Mouse (Mus musculus) spleen, postnatal 14 days (tissue): ENCODE data around the gene Zfp768.
"Not testable (repeated sequence)": the region's sequence is repeated elsewhere in the genome, so short reads cannot be mapped to it uniquely, and the experiment has no call there.

Source experiments
- DNase-seq, 2 experiments: peaks; one replicate each; pipeline ENCODE4 v3.0.0; 2021 to 2022; ENCODE audit warnings: low spot score in 2 of 2

Gene Zfp768

DNA sequence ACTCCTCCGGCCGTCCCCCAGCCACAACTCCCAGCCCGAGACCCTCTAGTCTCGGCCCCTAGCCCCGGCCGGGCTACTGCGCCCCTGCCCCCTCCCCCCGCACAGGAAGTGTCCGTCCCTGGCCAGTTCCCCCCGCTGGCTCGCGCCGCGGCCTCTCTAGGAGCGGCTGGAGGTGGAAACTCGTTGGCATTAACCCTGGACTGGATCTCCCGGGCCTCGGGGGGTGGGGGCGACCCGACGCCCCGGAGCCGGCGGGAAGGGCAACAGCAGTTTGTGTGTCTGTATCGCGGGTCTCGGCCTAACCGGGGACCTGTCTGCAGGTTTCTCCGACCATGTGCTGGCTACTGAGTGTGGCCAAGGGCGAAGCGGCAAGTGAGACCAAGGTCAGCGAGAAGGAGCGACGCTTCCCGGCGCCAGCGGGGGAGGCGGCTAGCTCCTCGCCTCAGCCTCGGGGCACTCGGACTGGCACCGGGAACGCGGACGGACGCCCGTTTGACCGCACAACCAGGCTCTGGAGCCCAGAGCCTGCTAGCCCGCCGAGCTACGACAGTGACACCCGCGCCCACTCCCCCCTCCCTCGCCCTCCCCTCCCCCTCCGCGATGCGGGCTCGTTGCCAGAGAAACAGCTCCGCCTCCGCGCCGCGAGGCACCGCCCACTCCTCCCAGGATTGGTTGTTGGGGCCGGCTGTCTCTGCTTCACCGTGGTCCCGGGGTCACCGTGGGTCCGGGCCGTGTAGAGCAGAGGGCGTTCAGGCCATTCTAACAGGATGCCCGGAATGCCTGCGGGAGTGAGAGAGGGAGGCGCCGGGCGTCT is at the start of gene Zfp768:
Gene Zfp768, minus strand, starts transcription at position 78 of the 814 bp plus-strand sequence.
- DNase-seq, result peak; percentile 81 to 82

DNA sequence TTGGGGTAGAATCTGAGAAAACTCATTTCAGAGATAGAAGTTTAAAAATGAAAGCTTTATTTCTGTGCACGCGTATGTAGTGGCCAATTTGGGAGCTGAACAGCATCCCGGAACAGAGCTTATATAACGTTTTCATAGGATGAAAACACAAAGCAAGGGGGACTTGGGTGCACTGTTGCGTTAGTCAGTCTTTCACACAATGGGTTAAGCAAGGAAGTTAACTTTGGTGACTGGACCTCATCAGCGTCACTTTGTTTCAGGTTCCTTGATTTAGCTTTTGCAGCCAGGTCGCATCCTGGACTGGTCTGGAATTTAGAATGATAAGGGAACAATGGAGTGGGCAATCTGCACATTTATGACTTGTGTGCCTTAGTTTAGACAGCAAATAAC is 48.5 kb upstream of the Zfp768 start:
- no peak for DNase-seq

DNA sequence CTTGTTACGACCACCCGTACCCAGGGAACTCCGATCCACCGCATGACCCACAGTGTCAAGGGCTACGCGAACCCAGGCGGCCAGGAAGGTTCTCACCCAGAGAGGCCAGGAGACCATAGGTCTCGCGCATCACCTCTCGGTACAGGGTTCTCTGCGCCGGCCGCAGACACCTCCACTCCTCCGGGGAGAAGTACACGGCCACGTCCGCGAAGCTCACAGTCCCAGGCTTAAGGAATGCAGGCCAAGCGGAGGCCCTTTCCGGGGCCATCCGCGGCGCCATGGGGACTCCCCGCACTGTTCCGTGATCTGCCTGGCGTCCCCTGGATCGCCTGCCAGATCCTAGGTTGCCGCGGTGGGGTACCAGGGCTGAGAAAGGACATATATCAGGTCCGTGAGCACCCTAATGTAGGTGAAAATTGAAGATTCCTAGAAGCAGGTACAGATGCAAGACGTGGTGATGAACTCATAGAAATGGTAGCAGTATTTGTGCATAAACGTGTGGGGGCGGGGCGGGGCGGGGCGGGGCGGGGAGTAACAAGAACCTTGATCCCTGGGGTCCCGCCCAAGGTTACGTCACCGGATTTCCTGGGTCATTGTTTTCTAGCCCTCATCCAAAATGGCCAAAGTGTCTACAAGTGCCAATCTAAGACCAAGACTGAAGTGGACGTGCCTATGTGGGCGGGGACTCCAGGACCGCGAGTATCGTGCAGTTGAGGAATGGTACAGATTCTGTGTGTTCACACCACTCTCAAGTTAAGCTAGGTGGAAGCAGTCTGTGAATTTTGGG is 48.0 kb upstream of the Zfp768 start, which contains the start of gene E430018J23Rik:
Gene E430018J23Rik, minus strand, starts transcription at position 473 of the 787 bp plus-strand sequence.
- peak; percentile 76 to 87 for DNase-seq

DNA sequence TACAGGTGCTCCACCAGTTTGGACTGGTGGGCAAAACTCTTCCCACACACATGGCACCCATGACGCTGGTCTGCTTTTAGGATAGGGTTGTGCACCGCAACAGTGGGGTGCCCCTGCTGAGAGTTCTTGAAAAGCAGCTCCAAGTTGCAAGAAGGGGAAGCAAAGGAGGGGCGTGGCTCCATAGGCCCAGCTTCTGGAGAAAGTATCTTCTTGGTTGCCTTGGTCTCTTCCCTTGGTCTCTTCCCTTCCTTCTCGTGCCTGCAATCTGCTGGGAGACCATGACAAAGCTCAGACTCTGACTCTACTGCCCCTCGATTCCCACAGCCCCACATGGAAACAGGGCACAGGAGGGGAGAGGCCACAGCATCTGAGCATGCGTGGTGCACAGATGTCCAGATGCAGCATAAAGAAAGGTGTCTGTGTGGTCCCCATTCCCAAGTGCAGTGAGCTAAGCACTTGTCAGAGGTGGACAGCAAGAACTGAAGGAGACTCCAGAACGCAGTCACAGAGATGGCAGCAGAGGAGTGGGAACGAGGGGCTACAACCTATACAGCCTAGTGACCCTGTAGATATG is 46.9 kb upstream of the Zfp768 start:
- DNase-seq, result no peak

DNA sequence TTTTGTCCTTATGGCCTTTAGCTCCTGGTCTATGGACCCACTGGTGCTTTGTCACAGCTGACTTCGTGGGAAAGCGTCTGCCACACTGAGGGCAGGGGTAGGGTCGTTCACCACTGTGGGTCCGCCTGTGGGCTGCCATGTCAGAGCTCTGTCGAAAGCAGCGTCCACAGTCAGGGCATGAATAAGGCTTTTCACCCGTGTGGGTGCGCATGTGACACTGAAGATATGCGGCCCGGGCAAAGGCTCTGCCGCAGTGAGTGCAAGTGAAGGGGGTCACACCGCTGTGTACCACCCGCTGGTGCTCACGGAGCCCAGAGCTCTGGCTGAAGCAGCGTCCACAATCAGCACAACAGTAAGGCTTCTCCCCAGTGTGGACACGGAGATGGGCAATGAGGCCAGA is 46.1 kb upstream of the Zfp768 start:
- DNase-seq, result no peak

DNA sequence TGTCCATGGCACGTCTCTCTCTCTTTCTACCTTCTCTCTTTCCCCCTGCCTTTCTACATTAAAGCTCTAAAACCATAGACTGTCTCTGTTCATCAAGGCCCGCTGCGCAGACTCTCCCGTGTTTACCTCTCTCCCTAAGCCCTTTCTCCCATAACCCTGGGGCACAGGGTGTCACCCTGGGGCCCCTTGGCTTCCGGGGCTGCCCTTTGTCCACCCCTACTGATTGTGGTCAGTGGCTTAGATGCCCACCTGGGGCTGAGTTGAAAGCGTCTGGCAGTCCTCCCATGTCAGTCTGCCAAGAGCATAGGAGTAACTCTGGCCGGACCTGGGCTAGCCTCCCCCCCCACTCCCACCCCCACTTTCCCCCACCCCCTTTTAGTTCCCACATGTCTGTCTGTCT is 44.9 kb upstream of the Zfp768 start:
- DNase-seq, result no peak

DNA sequence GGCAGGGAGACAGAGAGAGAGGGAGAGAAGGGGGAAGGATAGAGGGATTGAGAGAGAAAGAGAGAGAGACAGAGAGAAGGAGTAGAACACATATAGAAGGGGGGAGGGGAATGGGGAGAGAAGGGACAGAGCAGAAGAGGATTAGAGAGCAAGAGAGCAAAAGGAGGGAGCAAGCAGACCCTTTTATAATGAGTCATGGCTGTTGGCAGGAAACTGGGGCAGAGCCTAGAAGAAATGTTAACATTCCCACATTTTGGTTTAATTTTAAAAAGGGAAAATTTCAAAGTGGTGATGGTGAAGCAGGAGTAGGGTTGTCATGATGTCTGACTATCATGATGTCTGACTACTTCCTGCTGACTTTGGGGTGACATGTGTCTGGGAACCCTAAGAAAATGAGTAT is 42.8 kb upstream of the Zfp768 start:
- DNase-seq, result not testable (repeated sequence)

DNA sequence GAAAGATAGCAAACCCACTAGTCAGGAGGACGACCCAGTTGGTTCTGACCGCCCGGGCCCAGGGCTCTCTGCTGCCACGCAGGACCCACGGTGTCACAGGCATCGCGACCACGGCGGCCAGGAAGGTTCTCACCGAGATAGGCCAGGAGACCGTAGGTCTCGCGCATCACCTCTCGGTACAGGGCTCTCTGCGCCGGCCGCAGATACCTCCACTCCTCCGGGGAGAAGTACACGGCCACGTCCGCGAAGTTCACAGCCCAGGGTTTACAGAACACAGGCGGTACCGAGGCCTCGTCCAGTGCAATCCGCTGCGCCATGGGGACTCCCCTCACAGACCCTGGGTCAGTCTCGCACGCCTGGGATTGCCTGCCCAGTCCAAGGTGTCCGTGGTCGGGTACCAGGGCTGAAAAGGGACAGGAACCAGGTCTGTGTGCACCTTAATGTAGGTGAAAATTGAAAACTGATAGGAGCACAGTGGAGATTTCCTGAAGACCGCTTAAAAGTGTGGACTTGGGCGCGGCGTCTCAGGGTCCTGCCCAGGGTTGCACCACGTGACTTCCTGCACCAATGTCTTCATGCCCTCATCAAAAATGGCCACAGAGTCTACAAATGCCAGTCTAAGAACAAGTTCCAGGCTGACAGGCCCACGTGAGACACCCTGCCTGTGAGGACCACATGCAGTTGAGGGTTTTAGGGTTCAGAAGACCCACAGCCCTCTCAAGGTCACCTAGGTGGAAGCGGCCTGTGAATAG is 41.4 kb upstream of the Zfp768 start, which contains the start of gene 9130019O22Rik:
Gene 9130019O22Rik, minus strand, starts transcription at position 526 of the 752 bp plus-strand sequence.
- DNase-seq, result peak; percentile 77 to 87

DNA sequence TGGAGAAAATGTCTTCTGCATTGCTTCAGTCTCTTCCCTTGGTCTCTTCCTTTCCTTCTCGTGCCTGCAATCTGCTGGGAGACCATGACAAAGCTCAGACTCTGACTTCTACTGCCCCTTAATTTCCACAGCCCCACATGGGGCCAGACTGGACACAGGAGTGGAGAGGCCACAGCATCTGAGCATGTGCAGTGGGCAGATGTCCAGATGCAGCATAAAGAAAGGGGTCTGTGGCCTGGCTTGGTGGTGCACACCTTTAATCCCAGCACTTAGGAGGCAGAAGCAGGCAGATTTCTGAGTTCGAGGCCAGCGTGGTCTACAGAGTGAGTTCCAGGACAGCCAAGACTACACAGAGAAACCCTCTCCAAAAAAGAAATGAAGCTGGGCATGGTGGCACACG is 40.2 kb upstream of the Zfp768 start:
- DNase-seq, result not testable (repeated sequence)

DNA sequence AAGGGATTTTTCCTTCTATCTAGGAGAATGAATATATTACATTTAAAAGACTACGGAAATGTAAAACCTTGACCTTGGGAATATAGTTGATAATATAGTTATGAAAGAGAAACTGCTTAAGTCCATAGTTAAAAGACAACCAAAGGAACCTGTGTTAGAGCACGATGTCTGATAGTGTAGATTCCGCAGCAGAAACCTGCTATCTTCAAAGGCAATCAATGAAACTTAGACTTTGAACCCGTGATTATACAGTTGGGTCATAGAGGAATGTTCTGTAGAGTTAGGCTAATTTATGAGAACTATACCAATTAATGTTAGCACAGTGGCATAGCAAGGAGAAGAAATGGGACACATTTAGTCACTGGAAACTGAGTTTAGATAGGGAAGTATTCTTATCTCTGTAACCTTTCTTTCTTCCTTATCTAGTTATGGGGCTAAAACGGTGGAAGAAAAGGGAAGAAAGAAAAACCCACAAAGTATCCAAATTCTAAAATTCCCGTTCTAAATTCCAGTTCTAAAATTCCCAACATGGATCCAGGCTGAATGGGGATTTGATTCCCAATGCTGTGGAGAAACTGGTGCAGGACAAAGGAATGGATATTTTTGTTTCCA is 33.0 kb upstream of the Zfp768 start:
- DNase-seq, result no peak

DNA sequence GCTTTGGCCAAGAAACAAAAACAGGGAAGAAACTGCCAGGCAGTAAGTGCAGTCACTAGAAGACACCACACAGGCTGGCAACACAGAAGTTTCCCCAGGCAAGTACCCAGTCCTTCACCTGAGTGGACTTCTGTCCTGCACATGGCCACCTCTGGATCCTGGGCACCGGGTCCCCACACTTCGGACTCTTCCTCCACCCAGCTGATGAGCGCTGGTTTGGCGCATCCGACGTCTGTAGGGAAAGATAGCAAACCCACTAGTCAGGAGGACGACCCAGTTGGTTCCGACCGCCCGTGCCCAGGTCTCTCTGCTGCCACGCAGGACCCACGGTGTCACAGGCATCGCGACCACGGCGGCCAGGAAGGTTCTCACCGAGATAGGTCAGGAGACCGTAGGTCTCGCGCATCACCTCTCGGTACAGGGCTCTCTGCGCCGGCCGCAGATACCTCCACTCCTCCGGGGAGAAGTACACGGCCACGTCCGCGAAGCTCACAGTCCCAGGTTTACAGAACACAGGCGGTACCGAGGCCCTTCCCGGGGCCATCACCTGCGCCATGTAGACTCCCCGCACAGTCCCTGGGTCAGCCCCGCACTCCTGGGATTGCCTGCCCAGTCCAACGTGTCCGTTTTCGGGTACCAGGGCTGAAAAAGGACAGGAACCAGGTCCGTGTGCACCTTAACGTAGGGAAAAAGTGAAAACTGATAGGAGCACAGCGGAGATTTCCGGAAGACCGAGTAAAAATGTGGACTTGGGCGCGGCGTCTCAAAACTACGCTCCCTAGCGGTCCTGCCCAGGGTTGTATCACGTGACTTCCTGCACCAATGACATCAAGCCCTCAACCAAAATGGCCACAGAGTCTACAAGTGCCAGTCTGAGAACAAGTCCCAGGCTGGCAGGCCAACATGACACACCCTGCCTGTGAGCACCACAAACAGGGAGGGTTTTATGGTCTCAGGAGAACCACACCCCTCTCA is 30.2 kb upstream of the Zfp768 start, which contains the start of gene Zfp747:
Gene Zfp747, minus strand, starts transcription at position 780 of the 975 bp plus-strand sequence.
- peak; percentile 90 for DNase-seq

DNA sequence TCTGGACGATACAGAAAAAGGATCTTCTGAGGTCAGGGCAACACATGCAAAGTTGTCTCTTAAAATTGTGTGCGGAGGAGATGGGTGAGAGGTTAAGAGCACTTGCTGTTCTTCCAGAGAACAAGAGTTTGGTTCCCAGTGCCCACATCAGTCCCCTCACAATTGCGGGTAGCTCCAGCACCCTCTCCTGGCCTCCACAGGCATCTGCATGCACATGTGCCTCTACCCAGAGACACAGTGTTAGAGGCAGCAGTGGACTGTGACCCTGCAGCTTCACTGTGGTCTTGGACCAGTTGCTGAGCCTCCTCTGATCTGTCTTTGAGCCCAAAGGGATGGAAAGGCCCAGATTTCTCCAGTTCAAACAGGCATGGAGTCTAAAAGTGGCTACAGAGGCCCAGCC is 26.5 kb upstream of the Zfp768 start:
- not testable (repeated sequence) for DNase-seq

DNA sequence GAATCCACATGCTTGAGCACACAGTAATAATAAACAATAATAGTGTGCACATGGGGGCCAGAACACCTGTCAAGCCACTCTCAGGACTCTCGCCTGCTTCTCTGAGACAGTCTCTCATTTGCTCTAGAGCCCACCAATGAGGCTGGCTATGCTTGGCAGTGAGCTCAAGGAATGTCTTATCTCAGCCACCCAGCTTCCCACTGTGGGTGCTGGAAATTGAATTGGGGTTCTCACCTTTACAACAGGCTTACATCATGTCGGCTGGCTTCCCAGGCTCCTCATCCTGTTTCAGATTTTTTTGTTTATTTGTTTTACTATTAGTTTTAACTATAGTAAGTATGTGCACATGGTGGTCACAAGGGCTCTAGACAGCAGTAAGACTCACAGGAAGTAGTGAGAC is 25.8 kb upstream of the Zfp768 start:
- DNase-seq, result no peak

DNA sequence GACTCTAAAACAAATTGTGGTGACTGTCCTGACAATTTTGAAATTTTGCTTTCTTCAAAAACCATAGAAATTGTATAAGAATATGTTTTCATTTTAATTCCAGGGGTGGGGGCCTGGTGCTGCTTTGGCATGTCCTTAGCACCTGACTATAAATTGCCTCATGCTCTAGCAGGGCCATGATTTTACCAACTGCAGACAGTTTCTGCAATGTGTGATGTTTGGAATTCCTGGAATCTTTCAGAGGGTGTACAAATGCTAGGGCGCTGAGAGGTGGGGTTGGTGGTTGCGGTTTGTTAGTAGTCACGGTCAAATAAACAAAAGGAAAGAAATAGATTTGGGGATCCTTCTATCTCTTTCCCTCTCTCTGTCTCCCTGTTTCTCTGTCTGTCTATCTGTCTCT is 20.9 kb upstream of the Zfp768 start:
- DNase-seq, result no peak

DNA sequence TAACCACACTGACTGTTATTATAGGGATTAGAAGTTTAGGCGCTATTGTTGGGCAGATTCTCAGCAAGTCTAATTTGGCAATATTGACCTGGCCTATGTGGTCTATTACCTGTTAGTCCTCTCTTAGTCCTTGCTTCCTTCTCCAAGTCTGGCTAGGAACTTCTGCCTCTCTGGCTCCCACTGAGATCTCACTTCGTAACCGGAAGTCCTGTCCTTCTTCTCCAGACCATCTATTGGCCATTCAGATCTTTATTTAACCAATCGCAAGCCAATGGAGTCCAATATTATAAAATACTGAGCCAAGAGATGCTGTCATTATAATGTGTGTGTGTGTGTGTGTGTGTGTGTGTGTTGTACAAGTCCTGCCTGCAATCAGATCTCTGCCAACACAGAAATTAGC is 18.8 kb upstream of the Zfp768 start:
- DNase-seq, result no peak

DNA sequence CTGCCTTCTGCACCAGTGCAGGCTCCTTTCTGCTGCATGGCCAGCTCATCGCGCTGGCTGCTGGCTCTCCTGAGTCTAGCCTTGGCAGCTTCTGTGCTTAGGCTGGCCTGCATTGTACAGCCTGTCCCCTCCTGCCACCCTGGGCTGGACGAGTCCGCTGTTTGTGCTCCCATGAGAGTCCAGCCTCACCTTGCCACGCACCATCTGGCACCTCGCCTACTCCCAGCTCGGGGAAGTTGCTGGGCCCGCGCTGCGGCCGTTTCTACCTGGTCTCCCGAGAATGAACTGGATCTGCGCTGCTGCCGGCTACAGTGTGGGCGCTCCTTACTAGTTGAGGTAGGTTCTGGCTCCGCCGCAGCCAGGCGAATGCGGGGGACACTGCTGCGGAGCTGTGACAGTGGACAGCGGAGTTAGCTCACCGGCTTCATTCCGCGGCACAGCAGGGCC is 18.1 kb upstream of the Zfp768 start:
- no peak for DNase-seq

DNA sequence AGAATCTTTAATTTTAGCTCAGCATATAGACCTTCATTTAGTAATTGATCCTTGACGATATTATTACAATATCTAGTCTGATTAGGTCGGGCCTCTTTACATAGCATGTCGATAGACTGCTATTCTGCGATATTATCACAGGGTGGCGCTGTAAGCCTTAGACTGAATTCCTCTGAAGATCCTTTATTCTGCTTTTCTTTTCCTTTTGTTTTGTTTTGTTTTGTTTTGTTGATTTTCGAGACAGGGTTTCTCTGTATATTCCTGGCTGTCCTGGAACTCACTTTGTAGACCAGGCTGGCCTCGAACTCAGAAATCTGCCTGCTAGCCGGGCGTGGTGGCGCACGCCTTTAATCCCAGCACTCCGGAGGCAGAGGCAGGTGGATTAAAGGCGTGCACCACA is 17.0 kb upstream of the Zfp768 start:
- DNase-seq, result not testable (repeated sequence)

DNA sequence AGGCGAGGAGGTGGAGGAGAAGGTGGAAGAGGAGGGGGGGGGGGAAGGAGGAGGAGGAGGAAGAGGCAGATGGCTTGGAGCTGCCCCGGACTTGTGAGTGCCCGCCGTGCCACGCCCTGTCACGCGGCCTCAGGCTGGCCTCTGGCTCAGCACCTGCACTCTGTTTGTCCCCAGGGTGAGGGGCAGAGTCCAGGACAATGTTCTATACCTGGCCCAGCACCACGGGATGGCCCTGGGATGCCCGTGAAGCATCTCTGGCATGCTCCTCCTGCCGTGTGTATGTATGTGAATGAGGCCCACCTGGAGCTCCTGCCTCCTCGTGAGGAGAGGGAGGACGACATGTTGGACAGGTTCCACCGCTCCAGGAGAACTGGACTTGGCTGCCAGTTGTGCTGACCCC is 16.1 kb upstream of the Zfp768 start:
- DNase-seq, result no peak

DNA sequence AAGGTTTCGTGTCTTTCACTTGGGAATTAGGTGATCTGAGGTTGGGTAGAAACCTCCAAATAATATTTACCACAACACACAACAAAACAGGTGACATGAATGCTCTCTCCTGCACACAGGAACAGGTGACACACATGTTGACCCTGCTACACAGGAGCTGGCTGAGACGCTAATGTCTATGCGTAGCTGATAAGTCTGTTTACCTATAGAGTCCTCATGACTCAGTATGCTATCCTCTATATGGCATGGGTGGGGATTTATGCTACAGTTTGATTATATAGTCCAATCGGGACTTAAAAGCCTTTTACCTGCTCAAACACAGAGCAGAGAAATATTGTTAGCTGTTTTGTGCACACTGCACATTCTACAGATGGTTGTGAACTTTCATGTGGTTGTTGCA is 14.9 kb upstream of the Zfp768 start:
- DNase-seq, result no peak

DNA sequence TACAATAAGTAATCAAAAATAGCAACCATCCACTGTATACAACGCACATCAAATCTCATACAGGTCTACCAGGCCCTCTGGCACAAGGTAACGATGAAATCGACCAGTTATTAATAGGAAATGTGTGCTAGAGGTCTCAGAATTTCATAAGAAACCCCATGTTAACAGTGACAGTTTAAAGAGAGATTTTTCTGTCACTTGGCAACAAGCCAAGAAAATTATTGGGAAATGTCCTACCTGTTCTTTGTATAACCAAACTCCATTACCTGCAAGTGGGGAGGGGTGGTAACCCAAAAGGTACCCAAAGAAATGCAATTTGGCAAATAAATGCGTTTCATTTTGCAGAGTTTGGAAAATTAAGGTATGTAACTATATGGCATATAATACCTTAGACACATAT is 13.1 kb upstream of the Zfp768 start:
- no peak for DNase-seq
